ENCODE assay signal across 7 mouse cellular contexts in genomic region chr4:154635241-154636052, GRCm38 (mm10). TPM values are rescaled to one million over a fixed set of nuclear protein-coding genes. Genes with fewer than 3 reads are reported as not detected.
DNase-seq lines count a peak whose midpoint lies in the region; ATAC-seq and TF ChIP-seq lines count a peak whose summit lies in the region.

No protein-coding gene starts in this region.

- H3K4me1 ChIP-seq in thymus, adult 2 months (replicated peaks; ENCODE audit: control insufficient read depth, insufficient read depth, low read length), result 0 out of 2 replicates have a peak, but pooled peaks cover 5% of the 10 kb centered on the region
- no peaks in the 10 kb centered on the region for H3K4me1 ChIP-seq in embryonic fibroblast, embryonic 13.5 days (ENCODE audit: control insufficient read depth, insufficient read depth, low read length)
- H3K4me1 ChIP-seq in hindbrain, embryonic 10.5 days (replicated peaks), result peaks cover 90% of the 10 kb centered on the region
- peaks cover 20% of the 10 kb centered on the region for H3K4me1 ChIP-seq in liver, embryonic 13.5 days (replicated peaks)
- peaks cover 69% of the 10 kb centered on the region for H3K4me1 ChIP-seq in neural tube, embryonic 13.5 days (replicated peaks)

- no peaks in the 10 kb centered on the region for H3K36me3 ChIP-seq in thymus, adult 2 months (ENCODE audit: control insufficient read depth, insufficient read depth, low read length)
- no peaks in the 10 kb centered on the region for H3K36me3 ChIP-seq in hindbrain, embryonic 10.5 days
- no peaks in the 10 kb centered on the region for H3K36me3 ChIP-seq in liver, embryonic 13.5 days
- H3K36me3 ChIP-seq in neural tube, embryonic 13.5 days, result no peaks in the 10 kb centered on the region

- H3K27me3 ChIP-seq in thymus, adult 2 months (ENCODE audit: control insufficient read depth, insufficient read depth, low read length), result peaks cover 28% of the 10 kb centered on the region
- H3K27me3 ChIP-seq in hindbrain, embryonic 10.5 days (ENCODE audit: insufficient read depth, poor library complexity, severe bottlenecking), result peaks cover 99% of the 10 kb centered on the region
- H3K27me3 ChIP-seq in liver, embryonic 13.5 days, result peaks cover 97% of the 10 kb centered on the region
- H3K27me3 ChIP-seq in neural tube, embryonic 13.5 days, result peaks cover 100% of the 10 kb centered on the region

- no peak for DNase-seq in thymus, adult 2 months
- no peak for DNase-seq in thymus, adult 18-20 months
- DNase-seq in hindbrain, embryonic 10.5 days (ENCODE audit: low spot score), result peak; percentile 86
- no peak for DNase-seq in liver, embryonic 13.5 days

- TF ChIP-seq CTCF in thymus, adult 2 months (IDR thresholded peaks at IDR 0.05; ENCODE audit: borderline replicate concordance, control insufficient read depth, extremely low read depth, insufficient read depth, low read length, poor library complexity), result no peak
- no peak for TF ChIP-seq CTCF in embryonic fibroblast, embryonic 13.5 days (IDR thresholded peaks at IDR 0.05; ENCODE audit: borderline replicate concordance, insufficient read depth, low read length)

- H3K4me2 ChIP-seq in liver, embryonic 13.5 days, result peak overlapping the region; percentile 70
- peak overlapping the region; percentile 65 for H3K4me2 ChIP-seq in neural tube, embryonic 13.5 days

- no peak for TF ChIP-seq POLR2A in thymus, adult 2 months (IDR thresholded peaks at IDR 0.05; ENCODE audit: control insufficient read depth, extremely low read depth, insufficient read depth, low read length, poor library complexity)
- no peak for TF ChIP-seq POLR2A in embryonic fibroblast, embryonic 13.5 days (IDR thresholded peaks at IDR 0.05; ENCODE audit: low read depth, low read length)

- H3K4me3 ChIP-seq in thymus, adult 2 months (ENCODE audit: control insufficient read depth, insufficient read depth, low read length), result peak overlapping the region; percentile 38
- H3K4me3 ChIP-seq in embryonic fibroblast, embryonic 13.5 days (ENCODE audit: insufficient read depth, low read length), result peak overlapping the region; percentile 58
- H3K4me3 ChIP-seq in hindbrain, embryonic 10.5 days, result peak overlapping the region; percentile 75
- peak overlapping the region; percentile 62 for H3K4me3 ChIP-seq in liver, embryonic 13.5 days (replicated peaks)
- peak overlapping the region; percentile 48 for H3K4me3 ChIP-seq in neural tube, embryonic 13.5 days

- H3K9me3 ChIP-seq in hindbrain, embryonic 10.5 days, result no peaks in the 10 kb centered on the region
- no peaks in the 10 kb centered on the region for H3K9me3 ChIP-seq in liver, embryonic 13.5 days (replicated peaks)
- no peaks in the 10 kb centered on the region for H3K9me3 ChIP-seq in neural tube, embryonic 13.5 days

- ATAC-seq in liver, embryonic 13.5 days (ENCODE audit: low read depth), result peak; percentile 29; the same call in 1 of the 2 replicates
- ATAC-seq in neural tube, embryonic 13.5 days (ENCODE audit: low read depth), result peak; percentile 63
- no peak for ATAC-seq in monocyte, adult 5-6 weeks (replicated peaks; ENCODE audit: insufficient number of reproducible peaks, low FRiP score, low TSS enrichment, poor library complexity, severe bottlenecking)

- H3K27ac ChIP-seq in thymus, adult 2 months (ENCODE audit: control insufficient read depth, insufficient read depth, low read length), result no peak overlapping the region
- H3K27ac ChIP-seq in embryonic fibroblast, embryonic 13.5 days (ENCODE audit: insufficient read depth, low read length), result peak overlapping the region; percentile 66
- peak overlapping the region; percentile 94 for H3K27ac ChIP-seq in hindbrain, embryonic 10.5 days
- H3K27ac ChIP-seq in liver, embryonic 13.5 days, result peak overlapping the region; percentile 72
- peak overlapping the region; percentile 81 for H3K27ac ChIP-seq in neural tube, embryonic 13.5 days (replicated peaks)

- 2% methylated on average over 94 of the region's 94 CpGs for WGBS in thymus, adult 2 months
- under 1% methylated on average over 94 of the region's 94 CpGs for WGBS in hindbrain, embryonic 10.5 days
- 1% methylated on average over 94 of the region's 94 CpGs for WGBS in liver, embryonic 13.5 days (ENCODE audit: insufficient replicate concordance)
- WGBS in neural tube, embryonic 13.5 days, result under 1% methylated on average over 92 of the region's 94 CpGs

- H3K9ac ChIP-seq in liver, embryonic 13.5 days, result peak overlapping the region; percentile 63
- peak overlapping the region; percentile 81 for H3K9ac ChIP-seq in neural tube, embryonic 13.5 days

RNA-seq across cellular contexts. Expression of gene Prdm16, which starts 1.2 kb away (rescaled TPM):
- 4.5 and 7.7 TPM in 2 replicates for polyA plus RNA-seq in thymus, adult 2 months (2012; rRNA removed)
- 3.1 and 3.8 TPM in 2 replicates for polyA plus RNA-seq in embryonic fibroblast, embryonic 13.5 days (2011; ENCODE audit: insufficient read length, low read depth, missing spikeins)
- polyA plus RNA-seq in hindbrain, embryonic 10.5 days (2016; fragmentation: Nextera tagmentation; extraction: Ambion mirVana), result 15.3 and 23.5 TPM in 2 replicates
- polyA plus RNA-seq in liver, embryonic 13.5 days (2015; fragmentation: Nextera tagmentation; extraction: Ambion mirVana), result 1.8 and 2.2 TPM in 2 replicates
- 10.0 and 12.4 TPM in 2 replicates for polyA plus RNA-seq in neural tube, embryonic 13.5 days (2015; fragmentation: Nextera tagmentation; extraction: Ambion mirVana)
- total RNA-seq in monocyte, adult 5-6 weeks (2017), result 0.19 to 0.87 TPM (median 0.43 TPM) in 3 replicates

RNA-seq across cellular contexts. Expression of gene Actrt2, which starts 32.2 kb away (rescaled TPM):
- 0.13 TPM in 1 of 2 replicates, not detected in the other for polyA plus RNA-seq in thymus, adult 2 months (2012; rRNA removed)
- not detected in 2 replicates for polyA plus RNA-seq in embryonic fibroblast, embryonic 13.5 days (2011; ENCODE audit: insufficient read length, low read depth, missing spikeins)
- not detected in 2 replicates for polyA plus RNA-seq in hindbrain, embryonic 10.5 days (2016; fragmentation: Nextera tagmentation; extraction: Ambion mirVana)
- not detected in 2 replicates for polyA plus RNA-seq in liver, embryonic 13.5 days (2015; fragmentation: Nextera tagmentation; extraction: Ambion mirVana)
- not detected in 2 replicates for polyA plus RNA-seq in neural tube, embryonic 13.5 days (2015; fragmentation: Nextera tagmentation; extraction: Ambion mirVana)
- total RNA-seq in monocyte, adult 5-6 weeks (2017), result not detected in 3 replicates
